Mouse (Mus musculus) cerebellum, postnatal 14 days (tissue): ENCODE measurements at regions not wholly inside any gene's neighbourhood (a gene's known extent, or its start where the extent isn't known, plus 50 kb on each side); places are given as distances from the start of the nearest gene placed in this dataset.

ENCODE experiments used
- DNase-seq, 2 experiments: peaks; one replicate each; pipeline ENCODE4 v3.0.0; 2021; ENCODE audit warnings: mixed read lengths in 2 of 2

- DNase-seq = peak; percentile 47 to 53
Measured at GRCm38 (mm10) chr16:47754671-47755070, 528.9 kb upstream of the Dppa4 start.

- DNase-seq = peak; percentile 60 to 71
Measured at GRCm38 (mm10) chr16:47758296-47758695, 525.2 kb upstream of the Dppa4 start.

- DNase-seq = peak; percentile 62 to 69
Measured at GRCm38 (mm10) chr16:47765742-47766141, 517.8 kb upstream of the Dppa4 start.

DNA sequence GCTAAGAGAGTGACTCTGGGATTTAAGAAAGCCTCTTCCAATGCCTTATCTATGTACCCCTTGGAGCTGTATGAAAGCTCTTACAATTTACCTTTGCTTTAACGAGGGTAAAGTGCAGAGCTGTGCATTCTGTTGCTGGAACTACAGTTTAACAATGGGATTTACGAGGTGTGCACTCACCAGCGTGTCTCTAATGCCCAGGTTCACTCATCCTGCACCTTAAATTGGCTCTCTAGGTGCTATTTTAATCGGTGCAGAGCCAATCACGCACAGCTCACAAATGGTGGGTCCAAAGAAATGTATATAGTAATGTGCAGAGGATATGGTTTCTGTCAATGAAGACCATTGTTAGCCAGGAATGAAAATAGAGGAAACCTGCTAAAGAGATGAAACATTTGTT is 495.0 kb upstream of the Dppa4 start:
- no peak for DNase-seq

DNA sequence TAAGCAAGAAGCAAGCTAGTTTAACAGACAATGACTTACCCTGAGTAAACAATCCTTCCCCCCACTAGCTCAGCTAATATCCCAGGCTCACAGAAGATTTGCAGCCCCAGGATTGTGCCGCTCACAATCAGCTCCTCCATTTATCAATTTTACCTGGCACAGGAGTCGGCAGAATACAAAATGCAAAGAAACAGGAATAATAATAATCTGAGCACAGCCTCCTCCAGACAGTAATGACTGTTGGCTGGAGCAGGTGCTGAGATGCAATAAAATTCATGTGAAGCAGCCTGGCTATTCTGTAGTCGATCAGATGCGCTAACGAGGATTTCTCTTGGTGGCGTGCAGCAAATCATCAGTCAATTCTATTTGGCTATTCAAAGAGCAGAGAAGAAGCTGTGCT is 492.9 kb upstream of the Dppa4 start:
- DNase-seq = no peak

- no peak for DNase-seq
Measured at GRCm38 (mm10) chr16:47791456-47791855, 492.1 kb upstream of the Dppa4 start.

- peak; percentile 87 to 89 for DNase-seq
Measured at GRCm38 (mm10) chr16:47798838-47799237, 484.7 kb upstream of the Dppa4 start.

DNA sequence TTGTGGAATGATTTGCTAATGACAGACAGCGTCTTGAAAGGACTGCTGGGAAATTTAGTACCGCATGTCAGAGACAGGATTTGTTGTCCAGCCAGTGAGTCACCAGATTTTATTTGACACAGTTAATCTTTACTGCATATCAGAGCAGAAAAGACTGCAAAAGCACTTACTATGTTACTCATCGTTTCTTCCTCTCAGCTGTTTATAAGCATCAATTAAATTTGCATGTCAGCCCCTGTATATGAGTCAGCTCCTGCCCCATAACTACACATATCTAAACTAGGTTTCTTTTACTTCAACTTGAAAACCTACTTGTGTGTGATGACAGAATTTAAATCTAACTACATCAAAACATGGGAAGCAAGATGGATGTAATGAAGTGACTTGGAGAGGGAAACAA is 440.4 kb upstream of the Dppa4 start:
- DNase-seq = no peak

- DNase-seq = no peak
Measured at GRCm38 (mm10) chr16:47851631-47852030, 431.9 kb upstream of the Dppa4 start.

DNA sequence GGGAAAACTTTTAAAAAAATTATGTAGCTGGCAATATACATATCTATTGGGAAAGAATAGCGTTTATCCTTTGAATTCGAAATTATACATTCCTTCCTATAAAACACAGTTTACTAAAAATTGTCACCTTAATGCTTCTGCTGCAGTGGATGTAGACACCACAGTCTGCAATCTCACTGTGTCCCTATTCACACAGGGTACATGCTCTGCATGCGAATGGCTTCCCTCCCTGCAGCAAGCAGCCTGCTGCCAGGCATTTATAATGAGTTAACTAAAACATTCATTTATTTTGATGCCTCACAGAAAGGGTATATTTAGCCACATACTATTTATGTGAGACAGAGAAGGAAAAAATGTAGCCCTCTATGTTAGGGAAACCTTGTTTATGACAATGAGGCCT is 423.7 kb upstream of the Dppa4 start:
- no peak for DNase-seq

DNA sequence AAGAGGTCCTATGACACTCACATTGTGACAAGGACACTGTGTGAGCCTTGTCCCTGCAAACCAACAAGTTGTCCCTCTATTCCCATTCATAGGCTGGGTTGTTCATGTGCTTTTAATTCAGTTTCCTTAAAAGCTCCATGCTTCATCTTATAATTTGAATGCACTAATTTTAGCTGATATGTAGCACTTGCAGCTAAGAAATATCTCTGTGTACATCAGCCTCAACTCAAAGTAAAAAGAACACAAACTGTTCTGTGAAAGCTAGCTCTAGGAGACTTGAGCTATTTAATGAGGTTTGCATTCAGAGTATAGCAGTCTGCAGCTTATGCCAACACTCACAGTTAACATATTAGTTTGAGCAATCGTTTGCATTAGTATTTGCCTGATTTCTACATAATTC is 408.3 kb upstream of the Dppa4 start:
- no peak for DNase-seq

DNA sequence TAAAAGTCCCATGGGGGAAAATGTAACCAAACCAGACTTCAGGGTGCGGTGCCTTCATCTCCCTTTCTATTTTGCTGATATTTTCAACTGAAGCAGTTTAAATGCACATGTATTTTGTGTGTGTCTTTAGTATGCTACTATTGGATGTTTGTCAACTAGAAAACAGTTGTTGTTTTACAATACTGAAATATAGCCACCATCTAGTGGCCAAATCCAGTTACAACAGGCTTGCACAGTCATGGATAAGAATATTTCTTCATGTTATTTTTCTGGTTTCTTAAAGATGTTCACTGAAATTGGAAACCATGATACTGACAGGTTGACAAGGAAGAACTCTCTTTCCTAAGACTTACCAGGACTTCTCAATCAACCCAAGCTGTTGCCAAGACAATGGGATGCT is 400.1 kb upstream of the Dppa4 start:
- peak; percentile 52 to 55 for DNase-seq

- DNase-seq = no peak
Measured at GRCm38 (mm10) chr16:47887019-47887418, 396.5 kb upstream of the Dppa4 start.

- no peak for DNase-seq
Measured at GRCm38 (mm10) chr16:47900785-47901184, 382.7 kb upstream of the Dppa4 start.

DNA sequence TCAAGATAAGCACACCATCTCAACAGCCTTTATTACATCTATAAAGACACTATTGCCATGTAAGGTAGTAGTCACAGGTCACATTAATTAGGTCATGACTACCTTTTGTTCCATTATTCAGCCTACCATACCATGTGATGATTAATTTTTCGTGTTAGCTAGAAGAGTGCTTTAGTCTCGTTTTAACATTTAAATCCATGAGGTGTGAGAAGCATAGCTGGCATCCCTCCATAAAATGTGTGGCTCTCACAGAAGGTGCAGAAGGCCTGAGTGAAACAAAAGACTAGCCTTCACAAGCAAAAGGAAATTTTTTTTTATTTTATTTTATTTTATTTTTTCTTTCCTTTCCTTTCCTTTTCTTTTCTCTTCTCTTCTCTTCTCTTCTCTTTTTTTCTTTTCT is 345.5 kb upstream of the Dppa4 start:
- DNase-seq = no peak
